Mouse (Mus musculus) CD4-positive helper T cell, adult 2 months (primary cell): ENCODE measurements at regions not wholly inside any gene's neighbourhood (a gene's known extent, or its start where the extent isn't known, plus 50 kb on each side); places are given as distances from the start of the nearest gene placed in this dataset.

Source experiments
- DNase-seq: peaks from one replicate; pipeline ENCODE4 v3.0.0-alpha.2; 2012; ENCODE audit warnings: low read depth, missing footprints, low spot score

DNA sequence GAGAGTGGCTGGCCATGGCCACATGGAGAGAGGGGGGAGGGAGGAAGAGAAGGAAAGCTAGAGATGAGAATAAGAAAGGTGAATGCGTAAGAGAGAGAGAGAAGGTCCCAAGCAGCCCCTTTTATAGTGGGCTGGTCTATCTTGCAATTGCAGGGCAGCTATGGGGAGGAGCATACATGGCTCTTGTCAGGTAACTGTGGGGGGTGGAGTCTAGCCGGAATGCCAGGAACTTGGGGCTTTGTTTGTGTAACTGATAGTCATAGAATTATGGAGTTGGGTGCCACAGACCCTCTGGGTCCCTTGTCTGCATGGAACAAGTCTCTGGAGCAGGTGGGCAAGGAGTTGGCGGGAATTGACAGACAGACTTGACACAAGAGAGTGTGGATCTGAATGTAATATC, 2151.8 kb downstream of the 4930444P10Rik start:
- DNase-seq = no peak

DNA sequence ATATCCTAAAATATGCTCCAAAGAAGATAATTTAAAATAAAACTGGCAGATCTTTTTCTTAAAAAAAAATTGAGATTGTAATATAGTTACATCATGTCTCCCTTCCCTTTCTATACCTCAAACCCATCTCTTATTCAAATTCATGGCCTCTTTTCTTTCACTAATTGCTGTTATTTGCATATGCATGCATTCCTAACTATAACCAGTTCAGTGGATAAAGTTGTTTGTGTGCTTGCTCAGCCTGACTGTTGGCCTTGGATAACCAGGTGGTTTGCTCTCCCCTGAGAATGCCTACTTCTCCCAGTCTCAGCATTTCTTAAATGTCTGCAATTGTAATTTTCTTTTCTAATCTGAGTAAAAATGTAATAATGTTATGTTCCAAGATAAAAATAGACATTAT, 2154.8 kb downstream of the 4930444P10Rik start:
- DNase-seq = no peak

DNA sequence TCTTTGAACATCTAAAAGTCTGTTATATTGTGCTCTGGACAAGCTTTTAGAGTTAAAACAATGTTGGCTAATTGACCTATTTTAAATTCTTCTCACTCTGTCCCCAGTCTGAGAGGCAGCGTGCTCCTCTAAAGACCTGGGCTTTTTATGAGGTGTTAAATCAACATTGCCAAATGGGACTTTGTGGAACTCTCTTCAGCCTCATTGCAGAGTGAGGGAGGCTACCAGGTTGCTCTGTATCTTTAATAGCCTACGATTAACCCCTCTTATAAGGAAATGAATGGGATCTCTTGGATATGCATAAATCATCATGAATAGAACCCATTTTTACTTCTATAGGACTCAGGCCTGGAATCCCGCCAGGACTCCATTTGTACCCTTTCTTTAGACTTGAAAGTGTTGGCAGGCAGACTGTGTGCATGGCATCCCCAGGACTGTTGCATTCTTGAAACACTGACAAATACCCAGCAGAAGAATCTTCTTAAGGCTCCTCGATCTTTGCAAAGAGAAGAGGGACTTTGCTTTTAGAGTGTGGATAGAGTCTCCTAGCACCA, 2157.1 kb downstream of the 4930444P10Rik start:
- no peak for DNase-seq

DNA sequence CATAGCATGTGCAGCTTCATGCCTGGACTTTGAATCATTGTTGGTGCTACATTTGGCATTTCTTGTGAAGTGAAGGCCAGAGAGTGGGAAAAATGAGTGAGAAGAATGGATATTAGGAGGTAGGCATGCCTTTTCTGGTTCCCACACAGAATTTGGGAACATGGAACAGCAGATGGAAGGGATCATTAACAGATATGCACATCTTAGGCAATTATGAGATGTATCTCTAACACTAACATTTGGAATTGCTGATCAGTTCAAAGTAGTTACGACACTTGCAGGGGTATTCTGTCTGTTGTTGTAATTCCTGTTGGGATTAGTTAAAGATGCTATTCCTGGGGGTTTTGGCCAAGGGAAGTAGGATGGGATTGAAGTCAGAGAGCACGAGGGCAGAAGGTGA, 2164.4 kb downstream of the 4930444P10Rik start:
- DNase-seq = no peak

DNA sequence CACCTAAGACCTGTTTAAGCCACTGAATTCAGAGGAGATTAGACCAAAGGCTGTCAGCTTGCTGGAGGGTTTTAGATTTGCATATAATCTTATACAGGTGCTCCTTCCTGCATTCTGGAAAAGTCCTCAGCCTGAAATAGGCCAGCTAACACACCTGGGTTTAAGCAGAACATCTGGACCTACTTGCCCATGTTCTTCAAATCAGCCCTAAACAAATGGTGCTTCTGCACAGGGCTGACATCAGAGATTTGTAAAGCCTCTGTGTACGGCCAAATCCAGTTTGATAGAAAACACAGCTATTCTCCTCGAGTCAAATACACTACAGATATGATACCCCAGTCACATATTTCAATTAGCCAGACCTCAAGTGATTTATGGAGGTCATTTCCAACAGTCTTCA, 2165.2 kb downstream of the 4930444P10Rik start:
- DNase-seq = no peak

DNA sequence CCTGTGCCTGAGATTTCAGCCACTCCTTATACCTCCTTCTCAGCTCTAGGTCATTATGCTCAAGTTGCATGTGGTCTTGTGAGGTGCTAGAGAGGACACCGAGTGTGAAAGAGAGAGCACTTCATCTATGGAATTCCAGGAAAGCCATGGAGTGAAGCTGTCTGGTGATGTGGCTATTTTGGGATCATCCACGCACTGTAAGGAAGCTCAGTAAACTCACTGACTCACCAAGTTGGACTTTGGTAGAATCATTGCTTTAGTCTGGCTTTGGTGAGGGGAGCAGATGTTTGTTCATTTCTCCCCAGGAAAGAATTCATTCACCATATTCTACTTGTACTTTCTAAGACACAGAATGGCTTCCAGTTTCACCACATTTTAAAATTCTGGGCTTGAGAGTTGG, 2167.1 kb downstream of the 4930444P10Rik start:
- DNase-seq = no peak

DNA sequence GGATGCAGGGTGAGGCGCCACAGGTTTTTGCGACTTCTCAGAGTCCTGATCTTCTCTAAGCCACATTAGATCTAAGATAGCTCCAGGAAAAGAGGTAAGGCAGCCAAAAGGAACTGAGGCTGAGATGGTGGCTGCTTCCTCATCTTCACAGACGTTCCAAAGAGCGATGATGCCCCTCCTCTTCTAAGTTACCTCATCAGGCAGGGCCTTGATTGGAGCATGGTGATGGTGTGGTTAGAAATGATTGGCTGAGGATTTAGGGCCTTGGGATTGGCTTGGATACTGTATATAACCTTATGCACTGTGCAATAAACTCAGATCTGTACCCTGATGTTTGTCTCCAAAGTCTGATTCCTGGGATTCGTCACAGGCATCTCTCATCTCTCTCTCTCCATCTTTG, 2177.9 kb downstream of the 4930444P10Rik start:
- DNase-seq = no peak

DNA sequence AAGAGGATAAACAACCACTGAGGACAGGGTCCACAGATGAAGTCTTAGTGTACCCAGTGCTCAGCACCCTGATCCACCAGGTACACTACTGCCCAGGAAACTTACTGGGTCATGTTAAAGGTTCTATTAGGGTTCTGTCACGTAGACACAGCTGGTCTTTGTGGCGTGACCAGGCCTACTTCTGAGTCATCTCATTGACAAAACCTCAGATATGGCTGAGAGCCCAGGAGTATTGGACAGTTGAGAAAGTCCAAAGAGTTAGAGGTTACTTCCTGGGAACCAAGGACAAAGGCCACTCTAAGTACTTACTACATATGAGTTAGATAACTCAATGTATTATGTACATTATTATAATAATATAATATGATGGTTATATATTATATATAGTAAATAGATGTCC, 2214.0 kb downstream of the 4930444P10Rik start:
- no peak for DNase-seq

DNA sequence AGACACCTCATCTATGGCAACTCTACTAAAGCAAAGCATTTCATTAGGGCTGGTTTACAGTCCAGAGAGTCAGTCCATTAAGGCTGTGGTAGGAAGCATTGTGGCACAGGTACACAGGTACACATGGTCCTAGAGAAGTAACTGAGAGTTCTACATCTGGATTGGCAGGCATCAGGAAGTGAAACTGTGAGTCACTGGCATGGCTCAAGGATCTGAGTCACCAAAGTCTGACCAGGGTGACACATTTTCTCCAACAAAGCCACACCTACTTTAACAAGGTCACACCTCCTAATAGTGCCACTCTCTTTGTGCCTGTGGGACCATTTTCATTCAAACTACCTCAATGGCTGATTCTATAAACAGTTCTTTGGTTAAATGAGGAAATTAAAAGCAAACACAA, 2219.2 kb downstream of the 4930444P10Rik start:
- no peak for DNase-seq

DNA sequence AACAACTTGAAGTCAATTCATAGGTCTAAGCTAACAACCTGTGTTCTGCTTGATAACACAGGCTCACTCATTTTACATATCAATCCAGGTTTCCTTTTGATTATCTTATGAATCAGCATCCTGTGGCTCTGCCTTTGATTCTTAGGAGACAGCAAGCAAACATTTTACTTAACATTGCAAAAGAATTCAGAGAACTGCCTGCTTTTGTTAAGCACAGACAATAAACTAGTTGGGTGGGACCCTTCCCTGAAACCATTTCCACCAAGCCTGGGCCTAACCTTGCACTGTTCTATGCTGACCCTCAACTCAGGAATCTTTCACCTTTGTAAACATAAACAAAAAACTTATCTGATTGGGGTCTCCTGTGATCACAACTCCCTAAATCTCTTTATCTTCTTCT, 2220.6 kb downstream of the 4930444P10Rik start:
- DNase-seq = no peak

DNA sequence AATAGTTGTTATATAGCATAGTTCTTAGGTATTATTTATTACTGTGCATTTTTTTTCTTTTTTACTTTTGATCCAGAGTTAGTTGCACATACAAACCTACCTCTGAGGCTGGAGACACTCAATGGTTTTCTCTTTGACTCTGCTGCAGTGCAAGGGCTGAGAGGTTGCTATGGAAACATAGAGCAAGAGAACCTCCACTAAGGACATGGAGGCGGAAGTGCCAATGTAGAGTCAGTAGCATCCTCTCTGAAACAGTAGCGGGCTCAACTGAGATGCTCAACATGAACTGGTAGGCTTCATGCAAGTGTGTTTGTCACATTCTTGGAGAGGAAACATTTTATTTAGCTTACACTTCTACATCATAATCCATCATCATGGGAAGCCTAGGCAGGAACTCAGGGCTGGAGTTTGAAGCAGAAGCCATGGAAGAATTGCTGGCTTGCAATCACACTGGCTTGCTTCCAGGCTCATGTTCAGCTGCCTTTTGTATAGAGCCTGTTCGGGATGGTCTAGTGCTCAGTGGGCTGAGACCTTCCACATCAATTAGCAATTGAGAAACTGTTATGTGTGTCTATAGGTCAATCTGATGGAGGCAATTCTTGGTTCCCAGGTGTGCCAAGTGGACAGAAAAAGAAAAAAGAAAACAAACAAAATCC, 2222.4 kb downstream of the 4930444P10Rik start:
- no peak for DNase-seq

DNA sequence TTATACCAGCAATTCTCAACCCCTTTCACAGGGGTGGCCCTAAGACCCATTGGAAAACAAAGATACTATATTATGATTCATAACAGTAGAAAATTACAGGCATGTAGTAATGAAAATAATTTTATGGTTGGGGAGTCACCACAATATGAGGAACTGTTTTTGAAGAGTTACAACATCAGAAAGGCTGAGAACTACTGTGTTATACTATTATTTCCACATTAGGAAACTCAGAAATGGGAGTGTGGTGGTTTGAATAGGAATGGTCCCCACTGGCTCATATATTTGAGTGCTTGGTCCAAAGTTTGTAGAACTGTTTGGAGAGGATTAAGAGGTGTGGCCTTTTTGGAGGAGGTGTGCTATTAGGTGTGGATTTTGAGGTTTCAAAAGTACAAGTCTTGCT, 2227.4 kb downstream of the 4930444P10Rik start:
- no peak for DNase-seq

DNA sequence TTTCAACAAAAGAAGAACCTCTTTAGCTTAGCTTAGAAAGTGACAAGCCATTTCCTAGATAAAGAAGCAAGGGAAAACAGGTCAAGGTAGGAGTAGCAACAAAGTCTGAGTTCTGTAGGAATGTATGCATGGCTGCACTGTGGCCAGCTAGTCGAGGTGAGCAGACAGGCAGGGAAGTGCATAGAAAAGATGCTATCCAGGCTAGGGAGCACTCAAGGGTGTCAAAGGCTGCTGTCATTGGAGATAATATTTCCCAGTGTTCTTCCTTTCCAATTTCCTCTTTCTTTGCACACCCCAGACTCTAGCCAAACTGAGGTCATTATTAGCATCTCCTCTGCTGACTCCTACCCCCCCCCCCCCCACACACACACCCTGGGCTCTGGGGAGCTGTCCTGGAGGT, 2229.4 kb downstream of the 4930444P10Rik start:
- no peak for DNase-seq

DNA sequence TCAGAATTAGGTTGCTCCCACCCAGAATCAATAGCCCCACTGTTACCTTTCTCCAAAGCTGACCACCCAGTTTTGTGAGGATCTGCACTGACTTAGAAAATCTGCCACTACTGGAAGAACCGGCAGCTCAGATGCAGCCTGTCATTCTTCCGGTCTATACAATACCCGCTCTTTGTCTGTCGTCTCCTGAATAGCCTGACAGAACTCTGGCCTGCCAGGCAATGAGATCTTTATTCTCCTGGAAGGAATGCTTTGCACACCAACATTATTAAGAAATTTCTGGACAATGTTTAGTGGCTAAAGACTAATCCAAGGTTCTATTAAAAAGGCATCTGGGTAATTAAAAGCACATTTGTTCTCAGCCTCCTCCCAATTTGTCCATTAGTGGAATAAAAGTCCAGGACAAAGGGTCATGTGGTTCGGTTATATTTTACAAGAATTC, 2232.0 kb downstream of the 4930444P10Rik start:
- no peak for DNase-seq

DNA sequence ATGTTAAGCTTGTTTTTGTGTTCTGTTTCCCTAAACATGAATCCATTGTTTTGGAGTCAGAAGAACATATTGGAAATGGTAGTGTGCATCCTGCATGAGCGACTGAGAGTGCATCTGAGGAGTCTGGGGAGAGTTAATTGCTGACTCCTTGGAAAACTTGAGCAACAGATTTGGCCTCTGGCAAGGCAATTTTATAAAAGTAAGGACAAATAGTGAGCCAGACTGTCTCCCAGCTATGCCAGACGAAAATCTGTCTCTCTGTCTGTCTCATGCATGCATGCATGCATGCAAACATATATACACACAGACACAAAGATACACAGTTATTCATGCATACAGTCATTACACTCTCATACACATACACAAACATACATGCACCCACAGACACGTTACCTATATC, 2232.7 kb downstream of the 4930444P10Rik start:
- DNase-seq = no peak

DNA sequence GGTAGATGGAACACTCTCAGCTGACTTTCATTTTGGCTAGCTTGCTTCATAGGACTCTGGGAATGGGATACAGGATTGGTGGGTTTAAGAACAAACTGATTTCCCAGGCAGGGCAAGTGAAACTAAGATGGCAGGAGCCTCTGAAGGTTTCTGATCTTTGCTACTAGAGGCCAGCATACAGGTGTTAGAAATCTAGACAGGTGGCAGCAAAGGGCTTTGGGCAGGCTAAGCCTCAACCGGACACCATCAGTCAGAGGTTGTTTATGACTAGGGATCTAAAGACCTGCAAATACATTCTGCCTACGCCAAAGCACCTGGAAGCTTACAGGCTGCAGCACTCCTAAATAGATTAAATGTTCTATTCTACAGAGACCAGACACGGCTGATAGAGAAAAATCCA, 2233.4 kb downstream of the 4930444P10Rik start:
- no peak for DNase-seq

DNA sequence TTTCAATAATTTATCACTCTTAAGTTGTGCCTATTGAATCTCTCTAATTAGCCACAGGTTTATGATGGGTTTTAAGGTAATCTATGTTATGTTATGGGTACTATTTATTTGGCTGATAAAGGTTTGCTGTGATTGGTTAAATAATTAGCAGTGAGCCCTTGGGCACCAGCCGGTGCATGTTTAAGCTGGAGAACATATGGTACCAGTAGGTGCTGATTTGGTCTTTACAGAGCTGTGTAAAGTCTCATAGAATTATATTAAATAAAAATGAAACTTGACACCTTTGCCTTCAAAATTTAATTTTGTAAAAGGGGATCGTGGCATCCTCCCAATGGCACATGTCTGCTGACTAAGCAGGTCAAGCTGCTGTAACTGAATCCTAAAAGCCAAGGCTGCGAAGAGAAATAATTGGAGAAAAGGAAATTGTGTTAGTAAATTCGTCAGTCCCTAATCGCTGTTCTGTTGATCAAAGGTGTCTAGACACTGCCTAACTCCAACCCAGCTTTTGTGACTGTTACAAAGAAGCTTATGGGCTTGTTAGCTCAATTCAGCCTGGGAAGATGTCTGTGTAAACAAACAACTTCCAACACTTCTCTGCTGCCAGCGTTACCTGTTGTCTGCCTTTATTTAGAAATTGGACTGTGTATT, 2234.6 kb downstream of the 4930444P10Rik start:
- DNase-seq = no peak

DNA sequence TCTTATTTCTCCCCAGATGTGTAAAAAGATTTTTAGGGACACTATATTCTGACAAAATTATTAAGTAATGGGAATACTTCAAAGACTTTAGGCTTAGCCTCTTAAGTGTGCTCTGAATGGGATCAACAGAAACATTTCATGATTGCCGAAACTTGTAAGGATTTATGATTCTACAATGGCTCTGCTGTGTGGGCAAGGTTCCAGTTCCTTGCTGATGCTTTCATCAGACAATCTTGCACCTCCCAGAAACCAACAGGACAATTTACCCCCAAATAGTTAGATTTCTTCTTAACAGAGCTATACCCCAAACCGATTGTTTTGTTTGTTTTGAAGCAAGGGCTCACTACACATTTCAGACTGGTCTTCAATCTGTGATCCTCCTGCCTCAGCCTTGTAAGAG, 2236.1 kb downstream of the 4930444P10Rik start:
- DNase-seq = no peak

DNA sequence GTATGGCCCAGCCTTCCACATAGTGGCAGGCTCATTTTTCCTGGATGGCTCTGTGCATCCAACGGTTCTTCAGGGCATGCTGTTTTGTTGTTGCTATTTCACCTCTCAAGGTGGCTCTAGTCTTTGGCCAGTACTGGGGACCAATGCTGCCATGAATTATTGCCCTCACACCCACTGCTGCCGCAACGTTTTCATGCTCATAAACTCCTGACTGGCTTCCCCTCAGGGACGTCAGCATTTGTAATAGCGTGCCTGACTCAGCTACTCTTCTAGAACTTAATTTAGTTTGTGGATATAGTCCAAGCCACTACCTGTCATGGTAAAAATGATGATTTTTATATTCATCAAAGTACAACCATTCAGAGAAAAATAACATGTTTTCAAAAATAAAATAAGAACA, 2242.0 kb downstream of the 4930444P10Rik start:
- DNase-seq = no peak

DNA sequence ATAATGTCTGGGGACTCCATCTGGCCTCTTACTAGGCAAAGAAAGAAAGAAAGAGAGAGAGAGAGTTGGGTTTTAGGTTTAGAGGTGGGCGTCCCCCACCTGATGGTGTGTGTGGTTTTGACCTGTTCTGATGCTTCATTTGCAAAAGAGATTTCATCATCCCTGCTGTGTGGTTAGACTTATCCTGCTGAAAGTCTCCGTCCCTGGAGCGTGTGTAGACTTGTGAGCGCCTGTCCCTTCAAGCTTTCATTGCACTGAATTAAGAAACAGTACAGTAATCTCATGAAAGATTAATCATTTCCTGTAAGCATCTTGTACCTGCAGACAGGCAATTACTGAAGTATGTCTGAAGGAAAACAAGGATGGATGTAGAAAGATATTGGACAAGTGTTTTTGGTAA, 2244.1 kb downstream of the 4930444P10Rik start:
- DNase-seq = no peak

DNA sequence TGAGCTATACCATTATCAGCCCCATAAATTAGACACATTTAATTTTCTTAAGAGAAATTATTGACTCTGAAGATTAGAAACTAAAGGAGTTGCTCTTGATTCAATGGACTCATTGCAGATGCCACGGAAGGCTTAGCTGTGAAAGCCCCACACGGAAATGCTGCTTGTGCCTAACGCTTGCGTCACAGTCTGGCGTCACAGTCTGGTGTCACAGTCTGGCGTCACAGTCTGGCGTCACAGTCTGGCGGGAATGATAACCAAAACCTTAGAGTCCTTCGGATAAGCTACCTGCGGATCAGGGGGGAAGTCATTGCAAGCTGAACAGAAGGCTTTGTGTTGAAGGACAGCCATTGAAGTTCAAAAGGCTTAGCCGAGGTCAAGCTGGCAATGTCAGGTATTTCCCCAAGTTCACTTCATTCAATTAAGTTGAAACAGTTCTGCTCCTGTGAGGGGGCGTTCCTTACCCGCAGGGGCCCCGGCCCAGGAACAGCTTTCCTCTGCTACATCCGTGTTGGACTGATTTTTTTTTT, 2246.7 kb downstream of the 4930444P10Rik start:
- DNase-seq = no peak

DNA sequence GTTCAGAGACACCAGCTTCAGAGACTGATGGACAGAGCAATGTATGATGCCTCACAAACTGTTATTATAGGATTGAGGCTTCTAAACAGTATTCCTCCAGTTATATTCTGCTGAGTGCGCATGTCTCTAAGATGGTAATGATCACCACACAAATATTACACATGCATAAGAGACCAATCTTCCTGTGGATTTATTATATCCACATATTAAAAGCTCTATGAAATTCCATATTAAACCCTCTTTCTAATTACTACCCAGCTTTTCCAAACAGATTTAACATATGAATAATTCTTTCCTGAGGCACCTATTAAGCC, 2252.9 kb downstream of the 4930444P10Rik start:
- no peak for DNase-seq

DNA sequence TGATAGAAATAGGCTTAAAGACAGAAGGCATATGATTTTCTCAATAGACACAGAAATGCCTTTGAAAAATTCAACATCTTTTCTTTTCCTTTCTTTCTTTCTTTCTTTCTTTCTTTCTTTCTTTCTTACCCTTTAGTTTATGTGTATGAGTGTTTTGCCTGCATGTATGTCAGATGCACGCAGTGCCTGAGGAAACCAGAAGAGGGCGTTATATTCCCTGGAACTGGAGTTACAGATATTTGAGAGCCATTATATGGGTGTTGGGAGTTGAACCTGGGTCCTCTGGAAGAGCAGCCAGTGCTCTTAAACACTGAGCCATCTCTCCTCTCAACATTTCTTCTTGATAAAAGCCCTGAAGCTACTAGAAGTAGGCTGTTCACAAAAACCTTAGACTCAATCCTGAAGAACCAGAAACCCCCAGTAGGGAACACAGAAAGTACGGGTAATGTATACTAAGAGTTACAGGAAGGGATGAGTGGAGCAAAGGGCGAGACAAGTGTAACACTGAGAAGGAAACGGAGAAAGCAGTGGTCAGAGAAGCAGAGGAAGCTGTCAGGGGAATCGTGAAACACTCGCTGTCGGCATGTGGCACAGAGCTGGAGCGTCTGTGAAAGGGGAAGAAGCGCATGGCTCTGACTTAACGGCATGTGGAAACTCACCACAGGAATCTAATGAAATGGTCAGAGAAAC, 2253.4 kb downstream of the 4930444P10Rik start:
- no peak for DNase-seq
